Mouse (Mus musculus) forebrain, postnatal 0 days (tissue): Measurements from ENCODE around the gene Akap2. TPM values are rescaled to one million over a fixed set of nuclear protein-coding genes. Genes with fewer than 3 reads are reported as not detected.
A peak's percentile ranks its signal among the peaks of the same experiment; 100 is the strongest.

Experiments used
- ATAC-seq: fragments of 200-750 bp; cut with Nextera tagmentation; 2 replicates; pipeline ENCODE4 v1.8.0; 2017; ENCODE audit warnings: mild to moderate bottlenecking, moderate library complexity
- DNase-seq: peaks from one replicate; pipeline ENCODE4 v3.0.0-alpha.2; 2015
- H3K27ac ChIP-seq: fragments of 300-500 bp; sonication (generic); 2 replicates; pipeline ENCODE4 v1.5.1; 2014; ENCODE audit warnings: low read depth, mild to moderate bottlenecking, antibody characterized with exemption, low read length, moderate library complexity, mixed read lengths
- H3K27me3 ChIP-seq: fragments of 300-500 bp; sonication (generic); 2 replicates; pipeline ENCODE4 v1.6.1; 2014; ENCODE audit warnings: mild to moderate bottlenecking, low read length, mixed read lengths; ENCODE audit not compliant: insufficient read depth
- H3K36me3 ChIP-seq: fragments of 300-500 bp; sonication (generic); 2 replicates; pipeline ENCODE4 v1.6.1; 2014; ENCODE audit warnings: mild to moderate bottlenecking, moderate library complexity; ENCODE audit not compliant: insufficient read depth
- H3K4me1 ChIP-seq: fragments of 300-500 bp; sonication (generic); 2 replicates; pipeline ENCODE4 v1.6.1; 2014; ENCODE audit warnings: antibody characterized with exemption; ENCODE audit not compliant: insufficient read depth
- H3K4me2 ChIP-seq: fragments of 300-500 bp; sonication (generic); 2 replicates; pipeline ENCODE4 v1.6.1; 2014; ENCODE audit warnings: low read depth, mild to moderate bottlenecking, moderate library complexity
- H3K4me3 ChIP-seq: fragments of 300-500 bp; sonication (generic); 2 replicates; pipeline ENCODE4 v1.5.1; 2014; ENCODE audit warnings: low read depth, low read length, mixed read lengths
- H3K9ac ChIP-seq: fragments of 300-500 bp; sonication (generic); 2 replicates; pipeline ENCODE4 v1.6.1; 2014; ENCODE audit warnings: mild to moderate bottlenecking
- H3K9me3 ChIP-seq: fragments of 300-500 bp; sonication (generic); 2 replicates; pipeline ENCODE4 v1.6.1; 2016; ENCODE audit warnings: low read length
- CTCF ChIP-seq: sonication (generic); IDR thresholded peaks from 2 replicates; pipeline ENCODE4 v1.5.1; 2016; ENCODE audit warnings: antibody characterized with exemption, control low read depth, low read depth
- WGBS: fragments of 180-500 bp; shearing (Covaris S2); extraction: QIAGEN DNeasy Blood & Tissue Kit; methylation state at CpG from one replicate; pipeline ENCODE4 v1.1.7; 2014; 5-methylcytosine and 5-hydroxymethylcytosine counted together
- polyA plus RNA-seq: library from polyadenylated mRNA; unstranded; fragments of >200 nt; fragmentation: Nextera tagmentation; extraction: Ambion mirVana; gene quantifications from 2 replicates; pipeline ENCODE4 v1.2.1, GENCODE M21; 2015
- total RNA-seq: library from RNA; depleted of rRNA; stranded (reverse); fragments of >200 nt; gene quantifications from 2 replicates; pipeline ENCODE4 v1.2.3, GENCODE M21; 2014

Akap2 gene
- total and polyA plus RNA-seq, 2 experiments from 2014 or later = 7.0 to 15.0 TPM

GRCm38 (mm10) chr4:57919494-57920423, 202.3 kb downstream of the Akap2 start:
- Histone ChIP-seq H3K4me1 (no peaks in the 10 kb centered on the region), H3K9me3 (no peaks in the 10 kb centered on the region), H3K9ac (no peak overlapping the region), H3K4me2 (no peak overlapping the region), H3K36me3 (no peaks in the 10 kb centered on the region), H3K4me3 (no peak overlapping the region), H3K27ac (no peak overlapping the region), H3K27me3 (no peaks in the 10 kb centered on the region)
- ATAC-seq (no peak), DNase-seq (no peak)
- 10% methylated on average over 8 of the region's 8 CpGs for WGBS
- no peak for TF ChIP-seq CTCF

GRCm38 (mm10) chr4:57920522-57920921, 203.1 kb downstream of the Akap2 start:
- no peak overlapping the region for H3K4me2 ChIP-seq
- H3K27ac ChIP-seq = no peak overlapping the region
- no peaks in the 10 kb centered on the region for H3K27me3 ChIP-seq
- no peak overlapping the region for H3K9ac ChIP-seq
- no peaks in the 10 kb centered on the region for H3K4me1 ChIP-seq
- H3K36me3 ChIP-seq = no peaks in the 10 kb centered on the region
- no peak for TF ChIP-seq CTCF
- H3K4me3 ChIP-seq = no peak overlapping the region
- H3K9me3 ChIP-seq = no peaks in the 10 kb centered on the region
- ATAC-seq (no peak), DNase-seq (no peak)
- 72% methylated on average over 1 of the region's 1 CpGs for WGBS

GRCm38 (mm10) chr4:57922171-57922570, 204.7 kb downstream of the Akap2 start:
- Histone ChIP-seq H3K9me3 (no peaks in the 10 kb centered on the region), H3K4me3 (no peak overlapping the region), H3K4me2 (no peak overlapping the region), H3K4me1 (no peaks in the 10 kb centered on the region), H3K27me3 (no peaks in the 10 kb centered on the region), H3K36me3 (no peaks in the 10 kb centered on the region), H3K9ac (no peak overlapping the region), H3K27ac (no peak overlapping the region)
- DNase-seq (no peak), ATAC-seq (no peak)
- no peak for TF ChIP-seq CTCF
- 44% methylated on average over 5 of the region's 5 CpGs for WGBS

GRCm38 (mm10) chr4:57924556-57925071, 207.2 kb downstream of the Akap2 start:
- Histone ChIP-seq H3K27ac (no peak overlapping the region), H3K9me3 (no peaks in the 10 kb centered on the region), H3K4me1 (no peaks in the 10 kb centered on the region), H3K4me2 (no peak overlapping the region), H3K27me3 (no peaks in the 10 kb centered on the region), H3K36me3 (no peaks in the 10 kb centered on the region), H3K9ac (no peak overlapping the region), H3K4me3 (no peak overlapping the region)
- no peak for TF ChIP-seq CTCF
- WGBS = 74% methylated on average over 6 of the region's 6 CpGs
- DNase-seq = no peak
- no peak for ATAC-seq

- H3K27me3 ChIP-seq = no peaks in the 10 kb centered on the region
- TF ChIP-seq CTCF = peak; percentile 74
- 24% methylated on average over 3 of the region's 3 CpGs for whole genome bisulfite sequencing
- H3K4me3 ChIP-seq = no peak overlapping the region
- no peak overlapping the region for H3K4me2 ChIP-seq
- ATAC-seq (peak; percentile 42; the same call in 1 of the 2 replicates), DNase-seq (peak; percentile 72)
- H3K27ac ChIP-seq = no peak overlapping the region
- no peak overlapping the region for H3K9ac ChIP-seq
- H3K4me1 ChIP-seq = no peaks in the 10 kb centered on the region
- no peaks in the 10 kb centered on the region for H3K36me3 ChIP-seq
- no peaks in the 10 kb centered on the region for H3K9me3 ChIP-seq
These were observed 210.2 kb downstream of the Akap2 start for GRCm38 (mm10) chr4:57927464-57928205.

GRCm38 (mm10) chr4:57930559-57931170, 213.2 kb downstream of the Akap2 start:
- H3K9ac ChIP-seq = no peak overlapping the region
- no peak overlapping the region for H3K4me2 ChIP-seq
- WGBS = 86% methylated on average over 5 of the region's 5 CpGs
- H3K27ac ChIP-seq = no peak overlapping the region
- TF ChIP-seq CTCF = no peak
- no peak for ATAC-seq
- no peak for DNase-seq
- H3K27me3 ChIP-seq = no peaks in the 10 kb centered on the region
- no peaks in the 10 kb centered on the region for H3K4me1 ChIP-seq
- no peaks in the 10 kb centered on the region for H3K36me3 ChIP-seq
- no peak overlapping the region for H3K4me3 ChIP-seq
- H3K9me3 ChIP-seq = no peaks in the 10 kb centered on the region
